Mouse (Mus musculus): ENCODE measurements around the gene Krtap4-1. TPM values are rescaled to one million over a fixed set of nuclear protein-coding genes. Genes with fewer than 3 reads are reported as not detected.
"Not testable (repeated sequence)": the region's sequence is repeated elsewhere in the genome, so short reads cannot be mapped to it uniquely, and the experiment has no call there.

Gene Krtap4-1
- polyA plus RNA-seq, 1 experiment from 2014 or later, result not detected

DNA sequence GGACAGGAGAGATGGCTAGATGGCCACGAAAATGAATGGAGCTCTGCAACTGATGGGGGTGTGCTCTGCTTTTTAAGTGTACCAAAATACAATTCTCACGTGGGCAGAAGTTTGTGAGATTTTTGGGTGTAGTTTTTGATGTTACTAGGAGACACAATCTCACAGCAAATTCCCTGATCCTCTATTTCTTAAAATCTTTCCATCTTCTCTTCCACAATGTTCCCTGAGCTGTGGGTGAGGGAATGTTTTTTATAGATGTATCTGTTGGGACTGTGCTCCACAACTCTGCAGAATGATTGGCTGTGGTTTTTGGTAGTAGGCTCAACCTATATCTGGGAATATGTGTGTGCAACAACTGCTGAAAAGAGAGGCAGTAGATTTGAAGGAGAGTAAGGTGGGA is 5.3 kb upstream of the Krtap4-1 start:
- no peak overlapping the region for H3K4me3 ChIP-seq
- H3K4me1 ChIP-seq (replicated peaks), result peaks cover 4% of the 10 kb centered on the region
- no peaks in the 10 kb centered on the region for H3K9me3 ChIP-seq
- WGBS, result 81% methylated on average over 2 of the region's 2 CpGs
- no peaks in the 10 kb centered on the region for H3K36me3 ChIP-seq
- H3K27me3 ChIP-seq (ENCODE audit: insufficient read depth, poor library complexity, severe bottlenecking), result no peaks in the 10 kb centered on the region
- no peak overlapping the region for H3K27ac ChIP-seq
- DNase-seq (ENCODE audit: low spot score), result no peak

GRCm38 (mm10) chr11:99630890-99631289 is 2.9 kb upstream of the Krtap4-1 start:
- H3K4me3 ChIP-seq, result no peak overlapping the region
- H3K9me3 ChIP-seq, result no peaks in the 10 kb centered on the region
- H3K27ac ChIP-seq, result no peak overlapping the region
- DNase-seq (ENCODE audit: low spot score), result no peak
- H3K27me3 ChIP-seq (ENCODE audit: insufficient read depth, poor library complexity, severe bottlenecking), result no peaks in the 10 kb centered on the region
- 85% methylated on average over 3 of the region's 3 CpGs for WGBS
- peaks cover 4% of the 10 kb centered on the region for H3K4me1 ChIP-seq (replicated peaks)
- no peaks in the 10 kb centered on the region for H3K36me3 ChIP-seq

GRCm38 (mm10) chr11:99620335-99620734 is 7.7 kb downstream of the Krtap4-1 start, which contains the start of gene Gm11562:
Gm11562 (minus strand) TSS chr11:99620435.
- no peak within 1 kb of the TSS for H3K27ac ChIP-seq
- no peak within 1 kb of the TSS for H3K4me3 ChIP-seq
- H3K27me3 ChIP-seq (ENCODE audit: insufficient read depth, poor library complexity, severe bottlenecking), result no peaks in the 10 kb centered on the region
- H3K36me3 ChIP-seq, result no peaks in the 10 kb centered on the region
- H3K4me1 ChIP-seq (replicated peaks), result no peaks in the 10 kb centered on the region
- WGBS, result 87% methylated on average over 2 of the region's 2 CpGs
- no peak for DNase-seq (ENCODE audit: low spot score)
- no peaks in the 10 kb centered on the region for H3K9me3 ChIP-seq

DNA sequence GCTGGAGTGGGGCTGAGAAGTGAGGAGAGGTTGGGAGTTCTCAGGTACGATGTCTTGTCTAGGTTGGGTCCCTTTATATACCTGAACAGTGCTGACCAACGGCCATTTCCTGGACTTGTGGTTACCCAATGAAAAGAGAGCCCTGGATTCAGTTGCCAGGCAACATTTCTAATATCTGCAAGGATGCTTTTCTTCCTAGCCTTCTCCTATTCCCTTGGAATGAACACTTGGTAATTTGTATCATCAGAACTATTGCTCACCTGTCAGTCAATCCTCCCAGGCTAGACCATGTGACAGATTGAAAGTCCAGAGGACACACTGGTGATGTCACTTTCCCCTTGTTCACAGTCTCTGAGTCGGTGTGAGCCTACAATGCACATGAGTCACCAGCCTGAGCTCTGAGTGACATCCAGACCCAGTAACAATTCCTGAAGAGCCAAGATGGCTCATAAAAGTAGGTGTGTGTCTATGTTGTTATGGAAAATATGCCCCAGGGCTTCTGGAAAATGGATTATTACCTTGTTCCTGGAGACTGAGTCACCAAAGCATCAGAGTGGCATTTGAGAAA is 13.2 kb downstream of the Krtap4-1 start, which contains the start of gene Krtap2-4:
TSS of gene Krtap2-4 (minus strand) at position 51 of the 568 bp plus-strand sequence.
- 82% methylated on average over 3 of the region's 3 CpGs for WGBS
- no peak within 1 kb of the TSS for H3K27ac ChIP-seq
- DNase-seq (ENCODE audit: low spot score), result no peak
- H3K36me3 ChIP-seq, result no peaks in the 10 kb centered on the region
- H3K9me3 ChIP-seq, result no peaks in the 10 kb centered on the region
- no peak within 1 kb of the TSS for H3K4me3 ChIP-seq
- H3K4me1 ChIP-seq (replicated peaks), result no peaks in the 10 kb centered on the region
- H3K27me3 ChIP-seq (ENCODE audit: insufficient read depth, poor library complexity, severe bottlenecking), result no peaks in the 10 kb centered on the region

DNA sequence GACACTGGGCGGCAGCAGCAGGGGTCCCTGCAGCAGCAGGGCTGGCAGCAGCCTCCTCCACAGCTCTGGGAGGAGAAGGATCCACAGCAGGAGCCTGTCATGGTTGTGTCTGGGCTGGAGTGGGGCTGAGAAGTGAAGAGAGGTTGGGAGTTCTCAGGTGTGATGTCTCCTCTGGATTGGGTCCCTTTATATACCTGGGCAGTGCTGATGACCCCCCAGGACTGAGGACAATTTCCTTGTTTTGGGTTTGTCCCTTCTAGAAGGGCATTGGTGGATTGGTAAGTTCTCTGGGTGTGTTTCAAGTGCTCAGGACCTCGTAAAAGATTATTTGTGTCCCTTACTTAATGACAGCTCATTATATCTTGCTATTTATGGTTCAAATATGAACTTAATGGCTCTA is 17.9 kb downstream of the Krtap4-1 start, which contains the start of gene Gm11937:
TSS of gene Gm11937 (minus strand) at position 101 of the 400 bp plus-strand sequence.
- H3K27ac ChIP-seq; H3K27me3 ChIP-seq (ENCODE audit: insufficient read depth, poor library complexity, severe bottlenecking); DNase-seq (ENCODE audit: low spot score); H3K9me3 ChIP-seq; H3K4me1 ChIP-seq (replicated peaks); H3K36me3 ChIP-seq; H3K4me3 ChIP-seq: not testable (repeated sequence)
- WGBS, result 66% methylated on average over 2 of the region's 2 CpGs

DNA sequence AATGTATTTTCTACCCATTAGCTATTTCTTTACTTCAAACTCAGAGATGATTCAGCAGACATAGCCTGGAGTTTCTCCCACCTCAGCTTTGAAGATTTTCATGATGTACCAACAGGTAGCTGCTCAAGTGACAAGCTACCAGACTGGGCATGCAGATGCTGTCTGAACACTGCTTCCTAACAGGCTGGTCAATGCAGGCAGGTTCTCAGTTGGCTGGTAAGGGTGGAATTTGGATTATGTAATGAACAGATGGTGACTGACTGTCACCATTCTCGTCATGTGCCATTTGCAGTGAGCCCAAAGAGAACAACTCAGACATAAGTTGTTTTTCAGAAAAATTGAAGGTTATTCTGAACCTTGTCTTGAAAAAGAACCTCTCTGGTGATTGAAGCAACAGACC is 18.9 kb downstream of the Krtap4-1 start:
- Histone ChIP-seq H3K9me3 (no peaks in the 10 kb centered on the region), H3K4me1 (replicated peaks) (no peaks in the 10 kb centered on the region), H3K27ac (no peak overlapping the region), H3K4me3 (no peak overlapping the region), H3K27me3 (ENCODE audit: insufficient read depth, poor library complexity, severe bottlenecking) (no peaks in the 10 kb centered on the region), H3K36me3 (no peaks in the 10 kb centered on the region)
- DNase-seq (ENCODE audit: low spot score), result no peak
- 82% methylated on average over 1 of the region's 1 CpGs for WGBS

DNA sequence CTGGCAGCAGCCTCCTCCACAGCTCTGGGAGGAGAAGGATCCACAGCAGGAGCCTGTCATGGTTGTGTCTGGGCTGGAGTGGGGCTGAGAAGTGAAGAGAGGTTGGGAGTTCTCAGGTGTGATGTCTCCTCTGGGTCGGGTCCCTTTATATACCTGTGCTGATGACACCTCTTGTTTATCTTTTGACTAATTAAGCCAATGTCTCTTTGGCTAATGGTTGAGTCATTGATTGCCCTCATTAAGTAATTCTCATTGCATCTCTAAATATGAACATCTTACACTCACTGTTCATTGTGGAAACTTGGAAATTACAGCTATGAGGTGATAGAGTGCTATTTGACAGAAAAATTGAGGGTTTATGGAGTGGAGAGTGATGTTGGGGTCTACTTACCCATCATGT is 24.8 kb downstream of the Krtap4-1 start, which contains the start of gene Gm11938:
TSS of gene Gm11938 (minus strand) at position 101 of the 400 bp plus-strand sequence.
- WGBS, result 78% methylated on average over 1 of the region's 1 CpGs

GRCm38 (mm10) chr11:99597742-99598141 is 30.3 kb downstream of the Krtap4-1 start, which contains the start of gene Krtap9-3:
Krtap9-3 (minus strand) TSS chr11:99598105.
- not testable (repeated sequence) for H3K27ac ChIP-seq; H3K4me3 ChIP-seq; DNase-seq (ENCODE audit: low spot score); H3K27me3 ChIP-seq (ENCODE audit: insufficient read depth, poor library complexity, severe bottlenecking); H3K4me1 ChIP-seq (replicated peaks); H3K9me3 ChIP-seq; H3K36me3 ChIP-seq
- WGBS, result 81% methylated on average over 6 of the region's 6 CpGs

More for the DNA sequence above, 24.8 kb downstream of the Krtap4-1 start, which contains the start of gene Gm11938:
- H3K27me3 ChIP-seq (ENCODE audit: insufficient read depth, poor library complexity, severe bottlenecking); H3K4me3 ChIP-seq; H3K36me3 ChIP-seq; H3K9me3 ChIP-seq; DNase-seq (ENCODE audit: low spot score); H3K27ac ChIP-seq; H3K4me1 ChIP-seq (replicated peaks): not testable (repeated sequence)

- H3K36me3 ChIP-seq, result no peaks in the 10 kb centered on the region
- 86% methylated on average over 6 of the region's 6 CpGs for WGBS
- H3K4me1 ChIP-seq (replicated peaks), result no peaks in the 10 kb centered on the region
- no peaks in the 10 kb centered on the region for H3K27me3 ChIP-seq (ENCODE audit: insufficient read depth, poor library complexity, severe bottlenecking)
- DNase-seq (ENCODE audit: low spot score), result no peak
- H3K9me3 ChIP-seq, result no peaks in the 10 kb centered on the region
- no peak within 1 kb of the TSS for H3K4me3 ChIP-seq
- no peak within 1 kb of the TSS for H3K27ac ChIP-seq
Observed at GRCm38 (mm10) chr11:99590981-99591380, 37.1 kb downstream of the Krtap4-1 start, which contains the start of gene Krtap1-3. Krtap1-3 (minus strand) TSS chr11:99591339.

- no peak overlapping the region for H3K27ac ChIP-seq
- H3K4me1 ChIP-seq (replicated peaks), result no peaks in the 10 kb centered on the region
- no peaks in the 10 kb centered on the region for H3K36me3 ChIP-seq
- no peaks in the 10 kb centered on the region for H3K9me3 ChIP-seq
- no peak for DNase-seq (ENCODE audit: low spot score)
- 93% methylated on average over 7 of the region's 7 CpGs for WGBS
- no peak overlapping the region for H3K4me3 ChIP-seq
- H3K27me3 ChIP-seq (ENCODE audit: insufficient read depth, poor library complexity, severe bottlenecking), result no peaks in the 10 kb centered on the region
Observed at GRCm38 (mm10) chr11:99585096-99585495, 42.9 kb downstream of the Krtap4-1 start.

DNA sequence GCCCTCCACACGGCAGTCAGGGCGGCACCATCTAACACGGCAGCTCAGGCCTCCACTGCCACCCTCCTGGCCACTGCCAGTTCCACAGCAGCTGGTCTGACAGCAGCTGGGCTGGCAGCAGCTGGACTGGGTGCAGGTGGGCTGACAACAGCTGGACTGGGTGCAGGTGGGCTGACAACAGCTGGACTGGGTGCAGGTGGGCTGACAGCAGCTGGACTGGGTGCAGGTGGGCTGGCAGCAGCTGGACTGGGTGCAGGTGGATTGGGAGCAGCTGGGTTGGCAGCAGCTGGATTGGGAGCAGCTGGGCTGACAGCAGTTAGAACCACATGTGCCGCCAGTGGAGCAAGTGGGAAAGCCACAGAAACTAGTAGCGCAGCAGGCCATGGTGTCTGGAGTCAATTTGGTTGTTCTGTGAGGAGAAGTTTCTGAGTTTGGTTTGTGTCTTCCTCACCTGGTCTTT is 44.8 kb downstream of the Krtap4-1 start, which contains the start of gene Krtap1-4:
TSS of gene Krtap1-4 (minus strand) at position 410 of the 460 bp plus-strand sequence.
- no peak for DNase-seq (ENCODE audit: low spot score)

GRCm38 (mm10) chr11:99581564-99581963 is 46.5 kb downstream of the Krtap4-1 start:
- H3K36me3 ChIP-seq, result no peaks in the 10 kb centered on the region
- no peaks in the 10 kb centered on the region for H3K27me3 ChIP-seq (ENCODE audit: insufficient read depth, poor library complexity, severe bottlenecking)
- H3K4me3 ChIP-seq, result no peak overlapping the region
- DNase-seq (ENCODE audit: low spot score), result no peak
- H3K9me3 ChIP-seq, result no peaks in the 10 kb centered on the region
- no peaks in the 10 kb centered on the region for H3K4me1 ChIP-seq (replicated peaks)
- WGBS, result 90% methylated on average over 6 of the region's 6 CpGs
- no peak overlapping the region for H3K27ac ChIP-seq

More for the DNA sequence above, 44.8 kb downstream of the Krtap4-1 start, which contains the start of gene Krtap1-4:
- 74% methylated on average over 5 of the region's 5 CpGs for WGBS
- Histone ChIP-seq H3K9me3 (no peaks in the 10 kb centered on the region), H3K4me3 (no peak within 1 kb of the TSS), H3K4me1 (replicated peaks) (no peaks in the 10 kb centered on the region), H3K27me3 (ENCODE audit: insufficient read depth, poor library complexity, severe bottlenecking) (no peaks in the 10 kb centered on the region), H3K27ac (no peak within 1 kb of the TSS), H3K36me3 (no peaks in the 10 kb centered on the region)

GRCm38 (mm10) chr11:99581051-99581450 is 47.0 kb downstream of the Krtap4-1 start:
- Histone ChIP-seq H3K27ac (no peak overlapping the region), H3K4me3 (no peak overlapping the region), H3K36me3 (no peaks in the 10 kb centered on the region), H3K9me3 (no peaks in the 10 kb centered on the region), H3K4me1 (replicated peaks) (no peaks in the 10 kb centered on the region), H3K27me3 (ENCODE audit: insufficient read depth, poor library complexity, severe bottlenecking) (no peaks in the 10 kb centered on the region)
- no peak for DNase-seq (ENCODE audit: low spot score)
- 92% methylated on average over 5 of the region's 5 CpGs for whole genome bisulfite sequencing

All from hindbrain, embryonic 10.5 days (tissue).